Mouse (Mus musculus) gastrocnemius, adult 2 months (tissue): ENCODE results near the gene Syt13. TPM values are rescaled to one million over a fixed set of nuclear protein-coding genes. Genes with fewer than 3 reads are reported as not detected.

ENCODE experiments used
- DNase-seq: peaks from one replicate; pipeline ENCODE4 v3.0.0; 2022
- H3K27ac ChIP-seq: fragments of 200-600 bp; 2 replicates; pipeline ENCODE4 v1.8.1; 2022; ENCODE audit warnings: mild to moderate bottlenecking
- H3K4me3 ChIP-seq: fragments of 200-600 bp; 2 replicates; pipeline ENCODE4 v1.8.1; 2022; ENCODE audit warnings: mild to moderate bottlenecking, moderate library complexity
- CTCF ChIP-seq: fragments of 200-600 bp; IDR thresholded peaks from 2 replicates; pipeline ENCODE4 v1.8.1; 2022; ENCODE audit warnings: antibody characterized with exemption, mild to moderate bottlenecking, moderate library complexity
- intact Hi-C: fragments of 180-260 bp; cut with DNase I; formaldehyde crosslinking; loops from one replicate; pipeline ENCODE4 v1.15.1; 2025
- long read RNA-seq, 2 experiments: library from polyadenylated mRNA; stranded (forward); transcript quantifications; one replicate each; pipeline ENCODE4 v2.0.0; 2021
- total RNA-seq, 2 experiments: library from RNA; stranded (reverse); gene quantifications; 2 replicates each; pipeline ENCODE4 v1.2.3; 2021

The Syt13 gene
- total RNA-seq: under 1 TPM in 1 of 2 experiments, not detected in 1; 0.06 TPM
- long read RNA-seq, experiment 1: 0 reads
- long read RNA-seq, experiment 2: 0 reads

GRCm38 (mm10) chr2:92914933-92915553, at the start of gene Syt13:
Gene Syt13 (plus strand): TSS chr2:92915098.
- intact Hi-C loops: no loop called here
- peak within 1 kb of the TSS; percentile 23 for H3K4me3 ChIP-seq
- peak; percentile 40 for DNase-seq
- no peak for TF ChIP-seq CTCF
- no peak within 1 kb of the TSS for H3K27ac ChIP-seq

- TF ChIP-seq CTCF: no peak
- intact Hi-C loops: no loop called here
Observed at GRCm38 (mm10) chr2:92866616-92867015, 48.3 kb upstream of the Syt13 start.

GRCm38 (mm10) chr2:92870139-92870836, 44.6 kb upstream of the Syt13 start:
- Histone ChIP-seq H3K4me3 (no peak overlapping the region), H3K27ac (no peak overlapping the region)
- intact Hi-C loops: no loop called here
- no peak for DNase-seq
- no peak for TF ChIP-seq CTCF

More at GRCm38 (mm10) chr2:92866616-92867015, 48.3 kb upstream of the Syt13 start:
- DNase-seq: no peak
- Histone ChIP-seq H3K27ac (no peak overlapping the region), H3K4me3 (no peak overlapping the region)

- no peak for DNase-seq
- H3K27ac ChIP-seq: no peak overlapping the region
- no peak overlapping the region for H3K4me3 ChIP-seq
- TF ChIP-seq CTCF: no peak
- intact Hi-C loops: no loop called here
Observed at GRCm38 (mm10) chr2:92871093-92871686, 43.7 kb upstream of the Syt13 start.

- DNase-seq: no peak
- Histone ChIP-seq H3K4me3 (no peak overlapping the region), H3K27ac (no peak overlapping the region)
- intact Hi-C loops: no loop called here
- no peak for TF ChIP-seq CTCF
Observed at GRCm38 (mm10) chr2:92872652-92873051, 42.2 kb upstream of the Syt13 start.

- intact Hi-C loops: no loop called here
- H3K4me3 ChIP-seq: no peak overlapping the region
- H3K27ac ChIP-seq: no peak overlapping the region
- DNase-seq: no peak
- TF ChIP-seq CTCF: no peak
Observed at GRCm38 (mm10) chr2:92874592-92874991, 40.3 kb upstream of the Syt13 start.

GRCm38 (mm10) chr2:92877488-92877887, 37.4 kb upstream of the Syt13 start:
- TF ChIP-seq CTCF: no peak
- Histone ChIP-seq H3K27ac (no peak overlapping the region), H3K4me3 (no peak overlapping the region)
- intact Hi-C loops: no loop called here
- DNase-seq: no peak

- DNase-seq: peak; percentile 54
- Histone ChIP-seq H3K4me3 (no peak overlapping the region), H3K27ac (no peak overlapping the region)
- intact Hi-C loops: no loop called here
- TF ChIP-seq CTCF: peak; percentile 84
Observed at GRCm38 (mm10) chr2:92883039-92883911, 31.6 kb upstream of the Syt13 start.

GRCm38 (mm10) chr2:92883912-92884243, 31.0 kb upstream of the Syt13 start:
- no peak overlapping the region for H3K27ac ChIP-seq
- no peak overlapping the region for H3K4me3 ChIP-seq
- DNase-seq: no peak
- intact Hi-C loops: no loop called here
- no peak for TF ChIP-seq CTCF

GRCm38 (mm10) chr2:92884976-92885375, 29.9 kb upstream of the Syt13 start:
- H3K27ac ChIP-seq: no peak overlapping the region
- no peak overlapping the region for H3K4me3 ChIP-seq
- DNase-seq: no peak
- TF ChIP-seq CTCF: no peak
- intact Hi-C loops: no loop called here

GRCm38 (mm10) chr2:92886862-92887261, 28.0 kb upstream of the Syt13 start:
- DNase-seq: no peak
- intact Hi-C loops: no loop called here
- H3K27ac ChIP-seq: no peak overlapping the region
- no peak overlapping the region for H3K4me3 ChIP-seq
- no peak for TF ChIP-seq CTCF

- no peak for TF ChIP-seq CTCF
- intact Hi-C loops: no loop called here
- H3K27ac ChIP-seq: no peak overlapping the region
- DNase-seq: no peak
- no peak overlapping the region for H3K4me3 ChIP-seq
Observed at GRCm38 (mm10) chr2:92892524-92892923, 22.4 kb upstream of the Syt13 start.
